Mouse (Mus musculus): ENCODE data around the gene Arhgef40. TPM values are rescaled to one million over a fixed set of nuclear protein-coding genes. Genes with fewer than 3 reads are reported as not detected.
"Not testable (repeated sequence)": the region's sequence is repeated elsewhere in the genome, so short reads cannot be mapped to it uniquely, and the experiment has no call there.

Arhgef40 gene
- polyA plus RNA-seq, 1 experiment from 2014 or later, result 59.6 TPM

DNA sequence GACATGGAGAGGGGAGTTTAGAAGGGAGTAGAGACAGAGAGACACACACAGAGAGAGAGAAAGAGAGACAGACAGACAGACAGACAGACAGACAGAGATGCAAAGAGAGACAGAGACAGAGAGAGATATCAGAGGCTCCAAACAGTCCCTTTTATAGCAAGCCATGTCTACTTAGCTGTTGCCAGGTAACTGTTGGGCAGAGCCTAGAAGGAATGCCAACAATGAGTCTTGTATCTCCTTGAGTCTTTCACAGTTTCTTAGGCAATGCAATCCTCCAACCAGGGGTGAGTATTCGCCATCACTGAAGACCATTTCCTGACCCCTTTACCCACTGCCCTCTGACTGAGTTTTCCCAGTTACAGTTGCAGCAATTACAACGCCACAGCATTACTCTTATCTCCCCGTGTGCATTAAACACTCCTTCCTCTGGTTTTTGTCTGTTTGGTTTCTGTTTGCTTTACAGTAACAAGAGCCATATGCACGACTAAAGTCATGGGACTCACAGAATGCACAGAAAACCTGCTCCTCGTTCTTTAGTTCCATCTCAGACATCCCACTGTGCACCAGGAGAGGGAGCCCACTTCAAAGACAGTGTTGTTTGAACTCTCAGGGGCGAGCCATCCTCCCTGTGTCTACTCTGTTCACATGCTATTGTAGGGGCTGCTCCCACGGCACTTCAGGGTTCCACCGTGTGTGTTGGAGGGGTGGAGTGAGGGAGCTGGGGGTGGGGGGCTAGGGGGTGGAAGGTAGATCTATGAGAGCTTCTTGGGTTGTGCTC lies 60.6 kb downstream of the Arhgef40 start:
- H3K4me2 ChIP-seq (ENCODE audit: low read length), result no peak overlapping the region

GRCm38 (mm10) chr14:52045966-52046565 lies 61.5 kb downstream of the Arhgef40 start:
- Histone ChIP-seq H3K27me3 (ENCODE audit: control insufficient read depth, insufficient read depth, low read length) (no peaks in the 10 kb centered on the region), H3K4me2 (ENCODE audit: low read length) (no peak overlapping the region), H3K4me3 (ENCODE audit: control insufficient read depth in 1 of 2, insufficient read depth in 1 of 2, low read depth in 1 of 2, low read length in 2 of 2) (no peak overlapping the region), H3K9me3 (ENCODE audit: control insufficient read depth, low read length) (no peaks in the 10 kb centered on the region), H3K4me1 (ENCODE audit: control insufficient read depth in 2 of 2, insufficient read depth in 2 of 2, low read length in 2 of 2) (no peaks in the 10 kb centered on the region), H3K27ac (replicated peaks in 1 of 2; ENCODE audit: control insufficient read depth in 1 of 2, insufficient read depth in 1 of 2, low read depth in 2 of 2, low read length in 2 of 2) (no peak overlapping the region), H3K36me3 (ENCODE audit: control insufficient read depth, insufficient read depth, low read length) (no peaks in the 10 kb centered on the region), H3K9ac (ENCODE audit: low read length) (no peak overlapping the region)
- WGBS, result 75% methylated on average over 9 of the region's 9 CpGs
- no peak for ATAC-seq (ENCODE audit: insufficient number of reproducible peaks, insufficient read depth, low FRiP score, low read depth)

More for the DNA sequence above, 60.6 kb downstream of the Arhgef40 start:
- H3K36me3 ChIP-seq (ENCODE audit: control insufficient read depth, insufficient read depth, low read length), result no peaks in the 10 kb centered on the region
- H3K27ac ChIP-seq (replicated peaks in 1 of 2; ENCODE audit: control insufficient read depth in 1 of 2, insufficient read depth in 1 of 2, low read depth in 2 of 2, low read length in 2 of 2), result no peak overlapping the region
- H3K9ac ChIP-seq (ENCODE audit: low read length), result no peak overlapping the region
- ATAC-seq (ENCODE audit: insufficient number of reproducible peaks, insufficient read depth, low FRiP score, low read depth), result peak; percentile 61; the same call in 1 of the 2 replicates
- H3K4me1 ChIP-seq (ENCODE audit: control insufficient read depth in 2 of 2, insufficient read depth in 2 of 2, low read length in 2 of 2), result no peaks in the 10 kb centered on the region
- H3K27me3 ChIP-seq (ENCODE audit: control insufficient read depth, insufficient read depth, low read length), result no peaks in the 10 kb centered on the region
- WGBS, result 7% methylated on average over 8 of the region's 8 CpGs
- no peaks in the 10 kb centered on the region for H3K9me3 ChIP-seq (ENCODE audit: control insufficient read depth, low read length)
- H3K4me3 ChIP-seq (ENCODE audit: control insufficient read depth in 1 of 2, insufficient read depth in 1 of 2, low read depth in 1 of 2, low read length in 2 of 2), result no peak overlapping the region

- not testable (repeated sequence) for H3K4me2 ChIP-seq (ENCODE audit: low read length); H3K9ac ChIP-seq (ENCODE audit: low read length); H3K27me3 ChIP-seq (ENCODE audit: control insufficient read depth, insufficient read depth, low read length); H3K4me3 ChIP-seq (ENCODE audit: control insufficient read depth in 1 of 2, insufficient read depth in 1 of 2, low read depth in 1 of 2, low read length in 2 of 2); H3K36me3 ChIP-seq (ENCODE audit: control insufficient read depth, insufficient read depth, low read length); H3K9me3 ChIP-seq (ENCODE audit: control insufficient read depth, low read length); H3K27ac ChIP-seq (replicated peaks in 1 of 2; ENCODE audit: control insufficient read depth in 1 of 2, insufficient read depth in 1 of 2, low read depth in 2 of 2, low read length in 2 of 2); H3K4me1 ChIP-seq (ENCODE audit: control insufficient read depth in 2 of 2, insufficient read depth in 2 of 2, low read length in 2 of 2); ATAC-seq (ENCODE audit: insufficient number of reproducible peaks, insufficient read depth, low FRiP score, low read depth)
- 83% methylated on average over 3 of the region's 3 CpGs for WGBS
Observed at GRCm38 (mm10) chr14:52052720-52053119, 68.2 kb downstream of the Arhgef40 start.

Other genes with a start within 250 kb of the Arhgef40 start
- not detected in 2 replicates for gene Ang4, start 211.1 kb upstream of the Arhgef40 start, polyA plus RNA-seq (2014; fragmentation: Nextera tagmentation; extraction: Ambion mirVana)
- gene AY358078, start 184.7 kb upstream of the Arhgef40 start, polyA plus RNA-seq (2014; fragmentation: Nextera tagmentation; extraction: Ambion mirVana), result not detected in 2 replicates
- not detected in 2 replicates for gene Ear6, start 131.0 kb upstream of the Arhgef40 start, polyA plus RNA-seq (2014; fragmentation: Nextera tagmentation; extraction: Ambion mirVana)
- 49.6 and 49.8 TPM in 2 replicates for gene Mettl17, start 99.9 kb upstream of the Arhgef40 start, polyA plus RNA-seq (2014; fragmentation: Nextera tagmentation; extraction: Ambion mirVana)
- 0.20 and 0.23 TPM in 2 replicates for gene Slc39a2, start 91.8 kb upstream of the Arhgef40 start, polyA plus RNA-seq (2014; fragmentation: Nextera tagmentation; extraction: Ambion mirVana)
- 235 and 269 TPM in 2 replicates for gene Ndrg2, start 70.6 kb upstream of the Arhgef40 start, polyA plus RNA-seq (2014; fragmentation: Nextera tagmentation; extraction: Ambion mirVana)
- gene Tppp2, start 66.3 kb upstream of the Arhgef40 start, polyA plus RNA-seq (2014; fragmentation: Nextera tagmentation; extraction: Ambion mirVana), result not detected in 2 replicates
- gene Rnase13, start 61.9 kb upstream of the Arhgef40 start, polyA plus RNA-seq (2014; fragmentation: Nextera tagmentation; extraction: Ambion mirVana), result not detected in 2 replicates
- gene Tmem253, start 30.9 kb downstream of the Arhgef40 start, polyA plus RNA-seq (2014; fragmentation: Nextera tagmentation; extraction: Ambion mirVana), result 1.2 and 1.5 TPM in 2 replicates
- 19.2 and 19.9 TPM in 2 replicates for gene Zfp219, start 36.0 kb downstream of the Arhgef40 start, polyA plus RNA-seq (2014; fragmentation: Nextera tagmentation; extraction: Ambion mirVana)
- 0.19 TPM in 1 of 2 replicates, not detected in the other for gene Olfr221, start 57.7 kb downstream of the Arhgef40 start, polyA plus RNA-seq (2014; fragmentation: Nextera tagmentation; extraction: Ambion mirVana)
- 331 and 352 TPM in 2 replicates for gene Hnrnpc, start 119.3 kb downstream of the Arhgef40 start, polyA plus RNA-seq (2014; fragmentation: Nextera tagmentation; extraction: Ambion mirVana)
- 32.0 and 32.6 TPM in 2 replicates for gene Rpgrip1, start 126.0 kb downstream of the Arhgef40 start, polyA plus RNA-seq (2014; fragmentation: Nextera tagmentation; extraction: Ambion mirVana)
- gene Supt16, start 212.7 kb downstream of the Arhgef40 start, polyA plus RNA-seq (2014; fragmentation: Nextera tagmentation; extraction: Ambion mirVana), result 30.2 and 36.6 TPM in 2 replicates

Measured in heart, embryonic 14.5 days (tissue).